Mouse (Mus musculus): ENCODE measurements around the gene Reg4.

The Reg4 gene

DNA sequence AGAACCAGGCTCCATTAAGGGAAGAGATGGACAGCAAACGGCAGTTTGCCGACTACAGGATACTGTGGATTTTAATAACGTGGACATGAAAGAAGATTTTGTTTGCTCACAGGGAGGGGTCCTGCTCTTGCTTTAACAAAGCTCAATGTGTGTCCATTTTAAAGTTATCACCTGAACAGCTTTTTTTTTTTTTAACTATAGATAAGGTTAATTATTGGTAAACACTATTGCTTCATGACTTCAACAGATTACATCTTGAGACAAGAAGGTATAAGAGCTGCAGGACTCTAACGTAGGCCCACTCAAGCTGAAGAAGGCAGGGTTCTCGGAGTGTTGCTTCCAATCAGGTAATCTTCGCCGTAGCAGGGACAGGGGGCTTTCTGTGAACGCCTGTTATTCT lies at the start of gene Reg4:
TSS of gene Reg4 (plus strand) at position 301 of the 400 bp plus-strand sequence.
- DNase-seq: no peak

DNA sequence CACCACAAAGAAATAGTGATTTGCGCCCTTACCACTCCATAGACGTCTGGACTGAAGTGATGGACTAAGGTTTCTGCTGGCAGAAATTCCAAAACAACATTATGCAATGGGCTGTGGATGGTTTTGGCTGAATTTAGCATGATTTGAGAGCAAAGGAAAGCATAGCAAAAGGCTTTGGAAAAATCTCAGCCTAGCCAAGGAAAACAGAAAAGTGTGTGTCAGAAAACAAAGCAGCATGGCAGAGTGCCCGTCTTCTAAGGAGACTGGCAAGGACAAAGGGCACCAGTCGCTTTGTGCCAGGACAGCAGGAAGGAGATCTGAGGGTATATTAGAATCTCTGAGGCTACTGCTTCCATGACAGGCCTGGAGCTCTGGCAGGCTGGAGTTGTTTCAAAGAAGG lies 43.6 kb upstream of the Reg4 start:
- no peak for DNase-seq

DNA sequence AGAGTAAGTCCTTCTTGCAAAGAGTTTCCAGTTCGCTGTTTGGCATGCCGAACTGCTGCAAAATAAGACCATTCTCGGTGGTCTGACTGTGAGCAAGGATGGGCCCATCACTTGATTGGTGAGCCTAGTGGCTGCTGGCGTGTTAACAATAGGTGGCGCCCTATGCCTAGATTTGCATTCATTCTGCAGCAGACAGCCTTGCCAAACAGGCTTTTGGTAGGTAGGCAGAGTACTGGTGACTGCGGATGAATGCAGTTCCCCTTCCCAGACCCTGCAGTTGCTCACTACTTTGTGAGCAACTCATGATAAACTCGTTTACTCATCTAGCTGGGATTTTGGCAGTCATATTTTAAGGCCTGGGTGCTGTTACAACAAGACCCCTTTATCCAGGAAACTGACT lies 41.2 kb upstream of the Reg4 start:
- peak; percentile 74 to 77 for DNase-seq

DNA sequence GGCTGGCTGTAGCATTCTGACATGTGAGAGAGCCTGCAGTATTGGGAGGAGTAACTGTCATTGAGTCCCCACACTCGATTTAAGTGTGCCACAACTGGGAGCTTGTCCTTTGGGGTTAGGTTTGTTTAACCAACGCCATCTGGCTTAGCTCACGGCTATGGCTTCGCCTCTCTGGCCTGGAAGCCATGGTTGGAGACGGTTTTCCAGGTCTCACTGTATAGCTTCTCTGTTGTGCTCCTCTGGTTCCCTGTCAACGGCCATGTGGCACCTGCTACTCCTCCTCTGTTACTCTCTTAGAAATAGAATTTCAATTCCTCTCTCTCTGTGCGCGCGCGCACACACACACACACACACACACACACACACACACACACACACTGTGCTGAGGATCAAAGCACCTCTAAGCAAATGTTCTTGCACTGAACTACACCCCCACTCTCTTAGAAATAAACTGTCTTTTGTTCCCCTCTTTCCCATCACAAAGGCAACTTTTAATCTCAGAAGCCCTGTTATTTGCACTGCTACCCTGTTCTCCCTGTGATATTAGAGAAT lies 36.7 kb upstream of the Reg4 start:
- no peak for DNase-seq

DNA sequence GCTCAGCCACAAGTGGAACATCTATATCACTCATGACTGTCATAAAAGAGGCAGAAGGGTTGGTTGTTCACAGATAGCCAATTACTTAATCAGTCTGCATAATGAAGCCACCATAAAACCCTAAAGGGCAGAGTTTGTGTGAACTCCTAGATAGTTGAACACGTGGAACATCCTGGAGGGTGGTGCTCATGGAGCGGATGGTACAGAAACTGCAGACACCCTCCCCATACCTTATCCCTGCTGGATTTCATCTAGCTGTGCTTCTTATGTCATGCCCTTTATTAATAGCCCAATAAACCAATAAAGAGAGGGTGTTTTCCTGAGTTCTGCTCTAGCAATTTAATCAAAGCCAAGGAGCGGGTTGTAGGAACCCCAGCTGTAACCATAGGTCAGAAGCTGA lies 34.2 kb upstream of the Reg4 start:
- no peak for DNase-seq

DNA sequence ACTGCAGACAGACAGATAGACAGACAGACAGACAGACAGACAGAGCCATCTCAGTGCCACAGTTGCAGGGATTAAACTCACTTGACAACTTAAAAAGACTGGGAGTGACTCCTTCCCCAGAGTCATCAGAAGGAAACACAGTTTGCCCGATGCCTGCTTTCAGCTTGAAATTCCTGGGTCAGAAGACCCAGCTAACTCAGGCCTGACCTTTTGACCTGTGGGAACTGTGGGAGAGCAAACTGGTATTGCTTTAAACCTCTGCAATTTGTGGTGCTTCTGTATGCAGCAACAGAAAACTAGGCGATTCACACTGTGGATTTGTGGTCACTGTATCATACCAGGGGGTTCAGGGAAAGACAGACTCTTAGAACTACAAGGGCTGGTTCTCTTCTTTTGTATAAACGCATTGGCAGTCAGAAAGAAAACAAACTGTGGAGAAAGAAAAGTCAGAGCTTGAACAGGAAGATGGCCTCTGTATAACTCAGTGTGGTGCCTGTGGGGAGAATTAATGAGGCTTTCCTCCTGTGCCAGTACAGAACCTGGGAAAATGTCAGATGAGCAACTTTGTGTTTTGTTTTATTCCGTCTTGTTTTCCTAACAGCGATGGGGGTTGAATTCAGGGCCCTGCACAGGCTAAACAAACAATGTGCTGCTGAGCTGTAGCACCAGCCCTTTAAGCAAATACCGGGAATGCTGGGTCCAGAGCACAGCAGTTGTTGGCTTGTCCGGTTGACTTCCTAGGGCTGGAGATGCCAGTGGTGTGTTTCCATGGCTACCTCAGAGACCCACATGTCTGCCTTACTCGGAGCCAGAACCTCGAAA lies 24.0 kb upstream of the Reg4 start:
- DNase-seq: peak; percentile 40 to 66

DNA sequence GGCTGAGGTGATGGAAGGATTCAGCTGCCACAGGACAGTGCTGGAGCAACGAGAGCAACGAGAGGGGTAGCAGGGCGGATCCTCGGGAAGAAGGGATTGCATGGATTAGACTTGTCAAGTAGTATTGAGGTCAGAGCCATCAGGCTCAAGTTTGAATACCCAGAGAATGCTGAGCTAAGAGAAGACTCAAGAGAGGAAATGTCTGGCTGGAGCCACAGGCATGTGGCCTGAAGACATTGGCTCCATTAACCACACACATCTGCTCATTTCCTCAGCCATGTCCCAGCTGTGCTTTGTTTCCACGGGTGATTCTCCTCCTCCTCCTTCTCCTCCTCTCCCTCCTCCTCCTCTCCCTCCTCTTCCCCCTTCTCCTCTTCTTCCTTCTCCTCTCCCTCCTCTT lies 22.2 kb upstream of the Reg4 start:
- DNase-seq: peak in 1 of 2 experiments; percentile 26

DNA sequence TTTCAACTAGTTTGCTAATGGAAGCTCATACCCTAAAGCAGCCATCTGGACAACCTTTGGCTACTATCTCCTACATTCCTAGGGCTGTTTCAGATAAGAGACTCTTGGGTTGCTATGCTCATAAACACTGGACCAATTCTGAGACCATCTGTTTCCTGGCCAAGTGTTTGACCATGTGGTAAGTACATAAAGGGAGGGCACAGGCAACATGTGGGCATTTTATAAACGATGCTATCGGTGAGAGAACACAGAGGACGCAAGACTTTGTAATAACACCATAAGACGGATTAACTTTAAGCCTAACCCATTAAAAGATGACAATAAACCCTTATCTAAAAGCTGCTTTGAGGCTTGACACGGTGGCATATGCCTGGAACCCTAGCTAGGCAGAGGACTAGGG lies 18.7 kb upstream of the Reg4 start:
- no peak for DNase-seq

DNA sequence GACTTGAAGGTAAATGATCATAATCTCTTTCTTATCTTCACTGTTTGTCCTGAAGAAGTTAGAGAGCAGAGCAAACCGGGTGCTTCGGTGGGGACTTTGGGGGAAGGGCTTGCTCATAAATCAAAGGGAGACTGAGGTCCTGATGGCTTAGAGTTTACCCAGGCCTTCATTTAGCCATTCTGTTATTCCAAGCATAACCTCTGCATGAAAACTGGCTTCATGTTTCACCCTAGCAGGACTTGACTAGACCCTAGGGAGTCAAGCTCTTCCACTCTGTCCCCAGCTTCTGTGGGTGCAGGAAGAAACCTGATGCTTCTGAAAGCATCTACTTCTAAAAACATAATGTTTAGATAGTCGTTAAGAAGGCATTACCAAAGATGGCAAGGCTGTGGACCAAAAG lies 15.0 kb upstream of the Reg4 start:
- DNase-seq: no peak

DNA sequence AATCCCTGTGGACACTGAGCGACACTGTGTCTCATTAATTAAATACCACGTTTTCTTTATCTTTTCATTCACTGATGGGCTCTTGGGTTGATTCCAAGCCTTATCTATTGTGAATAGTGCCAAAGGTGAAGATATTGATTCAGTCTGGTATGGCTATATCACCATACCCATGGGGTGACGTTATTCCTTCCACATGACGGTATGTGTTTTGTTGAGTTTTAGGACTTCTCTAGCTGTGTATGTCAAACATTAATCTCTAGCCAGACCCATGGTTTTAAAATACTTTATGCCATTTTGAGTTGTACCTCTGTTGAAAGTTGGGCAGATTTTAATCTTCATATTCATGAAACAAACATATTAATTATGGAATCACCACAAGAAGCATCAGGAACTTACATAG lies 12.8 kb upstream of the Reg4 start:
- DNase-seq: no peak

DNA sequence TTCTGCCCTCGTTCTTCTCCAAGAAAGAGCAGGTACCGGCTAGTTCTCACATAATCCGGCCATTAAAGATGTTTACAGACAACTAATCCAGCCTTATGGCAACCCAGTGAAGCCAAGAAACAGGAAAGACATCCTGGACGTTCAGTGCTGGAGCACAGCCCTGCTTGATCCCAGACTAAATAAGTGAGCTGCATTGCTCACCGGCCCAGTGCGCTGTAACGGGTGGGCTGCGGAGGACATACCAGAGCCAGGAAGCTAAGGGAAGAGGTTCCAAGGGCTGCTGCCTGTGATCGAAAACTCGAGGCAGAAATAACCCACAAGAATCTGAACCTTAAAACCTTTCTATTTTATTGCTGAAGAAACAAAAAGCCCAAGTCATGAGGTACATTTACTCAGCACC lies 11.1 kb upstream of the Reg4 start:
- DNase-seq: peak; percentile 34 to 46

DNA sequence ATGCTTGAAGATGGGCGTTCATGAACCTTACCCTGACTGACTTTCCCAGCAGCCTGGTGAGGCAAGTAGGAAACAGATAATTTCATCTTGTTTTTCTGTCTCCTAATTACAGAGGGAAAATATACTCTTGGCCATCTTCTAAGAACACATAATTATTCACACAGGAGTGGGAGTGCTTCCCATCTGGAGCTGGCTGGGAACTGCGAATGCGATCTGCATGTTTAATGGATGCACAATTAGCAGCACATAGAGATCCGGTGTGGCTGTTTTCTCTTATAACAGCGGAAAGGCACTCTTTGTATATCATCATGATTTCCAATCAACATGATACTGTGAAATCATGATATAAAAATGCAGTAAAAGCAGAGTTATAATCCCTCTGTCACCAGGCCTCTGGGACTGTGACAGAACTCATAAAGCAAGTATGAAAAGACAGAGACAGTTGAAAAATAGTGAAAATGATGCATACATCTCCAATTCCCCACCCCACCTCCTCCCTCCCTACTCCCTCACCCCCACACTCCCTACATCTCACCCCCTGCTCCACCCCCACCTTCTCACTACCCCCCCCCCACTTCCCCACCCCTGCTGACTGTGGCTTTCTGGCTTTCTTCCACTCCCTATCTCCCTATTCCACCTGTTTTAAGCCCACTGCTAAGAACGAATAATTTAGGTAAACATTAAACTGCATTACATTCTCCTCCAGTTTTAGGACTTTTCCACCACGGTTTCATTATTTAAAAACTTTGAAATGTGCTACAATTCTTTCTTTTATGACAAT lies 10.5 kb upstream of the Reg4 start:
- DNase-seq: no peak

DNA sequence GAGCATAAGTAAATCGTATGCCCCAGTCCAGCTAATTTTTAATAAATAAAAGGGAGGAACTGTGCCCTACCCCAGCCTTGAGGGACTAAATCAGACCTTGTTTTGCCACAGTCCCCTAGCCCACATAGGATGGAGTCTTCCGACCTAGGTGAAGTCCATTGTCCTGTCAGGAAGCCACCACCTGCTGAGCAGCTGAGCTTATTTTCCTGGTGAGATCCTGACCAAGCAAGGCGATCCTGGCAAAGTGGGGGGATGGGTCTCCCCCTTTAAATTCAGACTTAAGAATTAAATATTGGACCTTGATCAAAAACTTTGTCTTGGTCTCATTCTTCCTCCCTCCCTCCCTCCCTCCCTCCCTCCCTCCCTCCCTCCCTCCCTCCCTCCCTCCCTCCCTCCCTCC lies 5.7 kb upstream of the Reg4 start:
- no peak for DNase-seq

DNA sequence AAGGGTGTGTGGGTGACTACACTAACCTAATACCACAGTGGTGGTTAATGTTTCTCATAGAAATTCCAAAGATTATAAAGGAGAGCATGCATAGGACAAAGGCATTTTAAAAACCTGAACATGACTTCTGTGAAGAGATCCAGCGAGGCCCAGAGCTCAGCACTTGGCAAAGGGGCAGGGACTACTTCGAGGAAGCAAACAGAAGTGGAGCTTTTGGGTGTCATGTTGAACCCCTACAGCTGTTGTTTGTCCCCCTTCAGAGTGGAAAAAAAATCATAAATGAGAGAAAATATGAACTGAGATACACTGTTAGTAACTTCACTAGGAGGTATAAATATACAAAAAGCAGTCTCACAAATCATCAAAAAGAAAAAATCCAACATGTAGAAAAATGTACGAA lies 1.3 kb downstream of the Reg4 start:
- no peak for DNase-seq

DNA sequence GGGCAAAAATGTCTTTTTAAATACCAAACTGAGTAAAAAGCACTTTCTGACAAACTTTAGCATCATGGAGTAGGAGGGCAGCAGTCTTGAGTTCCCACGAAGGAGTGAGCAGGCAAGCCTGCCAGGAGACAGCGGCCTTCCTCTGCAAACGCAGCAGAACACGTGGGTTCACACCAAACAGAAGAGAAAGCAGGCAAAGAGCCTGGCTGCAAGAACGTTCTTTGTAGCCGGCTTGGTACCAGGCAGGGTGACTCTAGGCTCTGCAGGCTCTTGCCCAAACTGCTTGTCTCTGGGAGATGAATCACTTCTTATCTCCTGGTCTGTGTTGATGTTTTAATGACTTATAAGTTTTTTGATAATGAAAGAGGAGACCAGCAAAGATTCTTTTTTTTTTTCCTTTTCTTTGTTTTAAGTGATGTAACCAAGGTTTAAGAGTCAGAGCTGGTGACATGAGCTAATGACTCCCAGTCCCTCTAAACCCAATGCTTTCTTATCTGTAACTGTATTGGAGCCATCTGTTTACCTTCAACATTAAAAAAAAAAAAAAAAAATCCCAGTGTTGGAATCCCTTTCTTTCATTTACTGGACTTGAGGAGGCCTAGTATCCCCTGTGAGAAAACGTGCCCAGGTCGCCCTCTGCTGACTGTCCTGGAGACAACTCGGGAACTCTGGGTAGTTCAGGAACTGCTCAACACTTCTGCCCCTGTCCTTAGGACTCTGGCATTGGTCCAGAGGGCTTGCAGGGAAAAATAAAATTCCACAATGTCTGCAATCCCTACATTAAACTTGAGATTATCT lies 2.0 kb downstream of the Reg4 start:
- DNase-seq: peak; percentile 85 to 88

DNA sequence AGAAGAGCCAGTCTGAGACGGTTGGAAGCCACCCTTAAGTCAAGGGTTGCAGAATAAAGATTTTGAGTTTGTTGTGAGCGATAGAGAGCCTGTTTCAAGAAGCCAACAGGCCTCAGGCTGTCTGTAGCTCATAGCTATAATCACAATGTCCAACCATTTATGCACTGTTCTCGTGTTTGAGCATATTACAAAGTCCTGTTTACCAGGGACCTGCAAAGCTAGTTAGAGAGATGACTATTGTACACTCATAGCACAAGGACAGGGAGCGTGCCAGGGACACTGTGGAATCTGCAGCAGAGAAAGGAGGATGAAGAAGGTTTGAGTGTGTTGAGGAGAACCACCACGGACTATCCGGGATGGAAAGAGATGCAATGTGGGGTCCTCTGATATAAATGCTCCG lies 3.0 kb downstream of the Reg4 start:
- no peak for DNase-seq

DNA sequence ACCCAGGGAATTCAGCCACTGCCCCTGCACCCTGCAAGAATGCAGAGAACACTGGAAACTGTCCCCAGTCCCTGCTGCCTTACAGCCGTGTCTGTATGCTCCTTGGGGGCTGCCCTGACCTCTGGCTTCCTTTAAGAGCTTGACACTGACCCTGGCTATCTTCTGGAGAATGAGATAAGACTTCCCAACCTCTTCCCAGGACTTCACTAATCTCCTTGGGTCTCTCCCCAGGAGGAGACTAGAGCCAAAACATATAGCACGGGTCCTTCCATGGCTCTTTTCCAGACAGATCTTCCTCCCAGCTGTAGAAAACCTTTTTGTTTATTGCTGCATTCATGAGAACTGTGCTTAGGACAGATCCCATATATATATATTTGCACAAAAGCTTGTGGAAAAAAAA lies 3.8 kb downstream of the Reg4 start:
- no peak for DNase-seq

DNA sequence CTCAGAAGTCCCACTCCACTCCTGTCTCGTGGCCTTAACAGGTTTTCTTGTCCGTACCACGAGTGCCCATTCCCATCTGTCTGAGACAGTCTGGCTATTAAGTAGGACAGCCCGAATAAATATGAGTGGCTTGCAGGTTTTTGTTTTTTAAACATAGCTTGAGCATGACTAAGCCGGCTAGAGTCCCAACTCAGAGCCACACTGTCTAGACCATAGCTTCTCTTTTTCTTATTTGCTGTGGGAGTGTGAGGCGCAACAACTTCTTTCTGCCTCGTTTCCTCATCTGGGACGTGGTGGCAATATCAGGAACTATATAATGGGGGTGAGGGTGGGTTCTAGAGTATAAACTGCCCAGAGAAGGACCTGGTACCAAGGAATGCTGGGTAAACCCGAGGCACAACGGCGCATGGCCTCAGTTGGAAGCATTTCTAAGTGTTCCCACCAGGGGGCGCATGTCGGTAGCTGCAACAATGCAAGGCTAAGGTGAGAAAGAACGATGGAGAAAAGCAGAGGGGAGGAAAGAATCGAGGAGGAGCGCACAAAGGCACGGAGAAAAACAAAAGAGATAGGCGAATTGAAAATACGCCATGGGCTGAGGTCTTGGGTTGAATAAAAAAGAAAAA lies 5.1 kb downstream of the Reg4 start:
- DNase-seq: peak; percentile 88 to 89

DNA sequence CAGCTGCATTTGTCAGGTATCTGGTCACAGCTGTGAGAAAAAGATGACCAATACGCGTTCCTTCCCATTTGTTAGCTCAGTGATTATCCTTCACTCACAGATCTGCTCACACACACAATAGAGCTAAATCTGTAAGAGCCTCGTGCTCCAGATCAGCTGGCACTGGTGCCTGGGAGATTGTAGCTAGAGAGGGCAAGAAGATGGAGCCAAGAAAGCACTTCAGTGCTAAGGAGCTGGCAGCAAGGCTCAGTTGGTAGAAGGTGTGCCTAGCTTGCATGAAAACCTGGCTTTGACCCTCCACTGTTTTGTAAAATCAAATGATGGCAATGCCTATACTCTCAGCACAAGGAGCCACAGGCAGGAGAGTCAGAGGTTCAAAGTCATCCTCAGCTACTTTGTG lies 5.8 kb downstream of the Reg4 start:
- DNase-seq: no peak

DNA sequence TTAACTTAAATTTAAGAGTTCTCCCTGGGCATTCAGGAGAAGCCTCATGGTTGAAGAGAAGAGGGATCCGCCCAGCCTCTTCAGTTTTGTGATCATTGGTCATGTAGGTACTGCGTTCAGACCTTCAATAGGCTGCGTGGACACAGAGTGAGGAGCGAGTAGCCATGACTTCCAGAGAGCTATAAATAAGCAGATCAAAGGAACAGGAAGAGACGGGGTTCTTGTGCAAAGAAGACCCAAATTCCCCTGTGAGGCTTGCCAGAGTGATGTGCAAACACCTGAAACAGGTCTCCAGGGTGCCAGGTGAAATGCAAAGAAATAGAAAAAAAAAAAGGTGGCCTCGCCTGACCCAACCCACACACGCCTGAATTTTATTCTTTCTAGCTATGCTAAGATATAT lies 8.0 kb downstream of the Reg4 start:
- DNase-seq: no peak

DNA sequence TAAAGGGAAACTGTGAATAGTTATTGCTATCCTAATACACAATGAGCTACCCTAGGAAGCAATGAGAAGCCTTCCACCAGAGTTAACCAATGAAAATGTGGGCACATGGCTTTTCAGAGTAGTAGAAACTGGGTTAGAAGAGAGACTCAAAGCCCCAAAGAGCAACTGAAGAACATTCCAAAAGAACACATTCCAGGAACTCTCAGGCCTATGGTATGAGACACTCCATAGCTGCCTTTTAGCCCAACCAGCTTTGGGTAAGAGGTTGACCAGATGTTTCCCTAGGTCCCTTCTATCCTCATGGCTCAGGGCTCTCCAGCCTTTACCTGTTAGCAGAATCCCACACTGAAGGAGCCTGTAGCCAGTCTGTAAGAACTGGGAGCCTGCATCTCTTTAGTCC lies 11.5 kb downstream of the Reg4 start:
- no peak for DNase-seq

DNA sequence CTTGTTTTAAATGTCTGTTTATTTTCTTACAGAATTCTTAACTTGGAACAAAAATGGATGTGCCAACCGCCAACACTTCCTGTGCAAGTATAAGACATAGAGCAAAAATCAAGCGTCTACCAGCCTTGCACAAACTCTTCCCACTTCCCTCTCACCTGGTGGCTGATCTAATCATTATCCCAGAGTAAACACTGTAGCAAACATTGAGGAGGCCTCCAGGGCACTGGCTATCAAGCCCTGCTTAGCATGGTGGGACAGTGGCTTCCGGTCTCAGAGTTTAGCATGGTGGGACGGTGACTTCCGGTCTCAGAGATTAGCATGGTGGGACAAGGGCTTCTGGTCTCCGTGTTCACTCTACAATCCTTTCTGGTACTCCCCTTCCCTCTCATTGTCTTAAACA lies 14.3 kb downstream of the Reg4 start:
- no peak for DNase-seq

DNA sequence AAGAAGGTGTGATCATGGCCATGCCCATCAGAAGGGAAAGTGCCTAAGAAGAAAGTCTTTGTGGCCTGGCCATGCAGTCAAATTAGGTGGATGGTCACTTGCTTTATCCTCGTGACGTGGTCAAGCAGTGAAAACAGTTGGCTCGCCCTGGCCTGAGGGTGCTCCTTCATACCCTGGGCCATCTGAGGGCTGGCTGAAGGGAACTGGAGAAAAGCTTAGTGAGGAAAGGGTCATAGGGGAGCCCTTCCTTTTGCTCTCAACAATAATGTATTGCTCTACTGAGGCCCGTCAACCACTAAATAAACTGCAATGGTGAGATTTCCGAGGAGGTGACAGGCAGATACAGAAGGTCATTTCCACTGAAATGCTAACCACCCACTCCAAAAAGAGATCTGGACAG lies 15.3 kb downstream of the Reg4 start:
- no peak for DNase-seq
